Mouse (Mus musculus): ENCODE measurements around the gene Prcd.

GRCm38 (mm10) chr11:116701377-116701841 lies 48.1 kb downstream of the Prcd start:
- TF ChIP-seq CTCF (IDR thresholded peaks at IDR 0.05; ENCODE audit: low read depth) (no peak), EP300 (IDR thresholded peaks at IDR 0.05; ENCODE audit: low read depth) (no peak)
